Mouse (Mus musculus): ENCODE data around the gene Prcp. TPM values are rescaled to one million over a fixed set of nuclear protein-coding genes. Genes with fewer than 3 reads are reported as not detected.

Prcp gene
- 30.1 and 33.6 TPM in 2 replicates for polyA plus RNA-seq (2014; fragmentation: Nextera tagmentation; extraction: Ambion mirVana)

DNA sequence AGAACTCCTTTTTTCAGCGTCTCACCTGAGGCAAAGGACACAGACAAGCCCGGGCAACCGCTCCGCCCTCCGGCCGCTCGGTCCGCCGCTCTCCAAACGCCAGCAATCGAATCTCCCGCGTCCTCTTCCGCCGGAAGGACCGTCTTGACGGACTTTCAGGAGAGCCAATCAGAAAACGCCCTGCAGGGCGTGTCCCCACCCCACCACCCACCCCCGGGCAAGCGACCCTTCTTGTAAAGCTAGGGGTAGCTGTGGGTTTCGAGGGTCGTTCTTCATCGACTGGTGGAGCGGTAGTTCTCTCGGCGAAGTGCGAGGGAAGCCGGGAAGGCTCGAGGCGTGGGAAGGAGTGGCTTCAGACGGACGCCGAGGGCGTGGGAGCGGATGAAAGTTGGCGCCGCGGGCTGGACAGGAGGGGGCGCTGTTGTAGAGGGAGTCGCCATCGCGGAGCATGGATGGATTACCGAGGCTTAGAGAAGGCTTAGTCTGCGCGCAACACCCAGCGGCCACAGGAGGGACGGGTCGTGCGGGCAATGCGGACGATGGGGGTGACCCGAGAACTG, at the start of gene Prcp, which contains the start of gene Ddias:
TSS of gene Prcp (plus strand) at position 355 of the 560 bp plus-strand sequence.
TSS of gene Ddias (minus strand) at position 132 of the 560 bp plus-strand sequence.
- Histone ChIP-seq H3K4me2 (peak within 1 kb of the TSS; percentile 88), H3K9me3 (ENCODE audit: control insufficient read depth, low read length) (no peaks in the 10 kb centered on the region), H3K4me1 (replicated peaks; ENCODE audit: control insufficient read depth, insufficient read depth, low read length) (peaks cover 24% of the 10 kb centered on the region), H3K9ac (ENCODE audit: low read depth, low read length) (peak within 1 kb of the TSS; percentile 91), H3K27me3 (replicated peaks; ENCODE audit: control insufficient read depth, insufficient read depth, low read length) (no peaks in the 10 kb centered on the region), H3K27ac (ENCODE audit: low read depth, low read length) (peak within 1 kb of the TSS; percentile 97), H3K4me3 (ENCODE audit: low read depth, low read length) (peak within 1 kb of the TSS; percentile 63), H3K36me3 (ENCODE audit: control insufficient read depth, insufficient read depth, low read length) (peaks cover 3% of the 10 kb centered on the region; the same call in 1 of the 2 replicates)
- ATAC-seq (replicated peaks; ENCODE audit: low FRiP score) (peak; percentile 79), DNase-seq (ENCODE audit: low spot score) (peak; percentile 95)
- WGBS = under 1% methylated on average over 53 of the region's 53 CpGs

GRCm38 (mm10) chr7:92826248-92826647, 48.0 kb upstream of the Prcp start:
- WGBS = 89% methylated on average over 3 of the region's 3 CpGs
- Histone ChIP-seq H3K4me3 (ENCODE audit: low read depth, low read length) (no peak overlapping the region), H3K27ac (ENCODE audit: low read depth, low read length) (no peak overlapping the region), H3K4me2 (no peak overlapping the region), H3K4me1 (replicated peaks; ENCODE audit: control insufficient read depth, insufficient read depth, low read length) (no peaks in the 10 kb centered on the region), H3K9ac (ENCODE audit: low read depth, low read length) (no peak overlapping the region), H3K36me3 (ENCODE audit: control insufficient read depth, insufficient read depth, low read length) (no peaks in the 10 kb centered on the region), H3K27me3 (replicated peaks; ENCODE audit: control insufficient read depth, insufficient read depth, low read length) (no peaks in the 10 kb centered on the region), H3K9me3 (ENCODE audit: control insufficient read depth, low read length) (no peaks in the 10 kb centered on the region)
- ATAC-seq (replicated peaks; ENCODE audit: low FRiP score) (no peak), DNase-seq (ENCODE audit: low spot score) (no peak)

DNA sequence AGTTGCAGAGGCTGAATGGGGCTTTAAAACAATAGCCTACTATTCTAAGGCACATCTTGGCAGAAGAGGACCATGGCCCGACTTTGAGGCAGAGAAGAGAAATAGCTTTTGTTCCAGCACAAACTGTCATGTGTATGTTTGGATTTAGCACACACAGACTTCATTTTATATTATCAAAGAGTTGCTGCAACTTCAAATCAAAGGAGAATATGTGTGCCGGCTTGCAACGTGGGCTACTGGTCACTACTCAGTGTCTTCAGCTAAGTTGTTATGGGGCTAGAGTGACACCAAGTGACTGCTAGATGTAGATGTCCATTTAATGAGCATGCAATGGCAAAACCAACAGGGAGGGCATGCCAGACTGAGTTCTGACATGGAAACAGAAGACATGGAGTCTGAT, 46.3 kb upstream of the Prcp start:
- no peak overlapping the region for H3K4me3 ChIP-seq (ENCODE audit: low read depth, low read length)
- no peaks in the 10 kb centered on the region for H3K36me3 ChIP-seq (ENCODE audit: control insufficient read depth, insufficient read depth, low read length)
- 60% methylated on average over 3 of the region's 3 CpGs for WGBS
- no peak for DNase-seq (ENCODE audit: low spot score)
- no peaks in the 10 kb centered on the region for H3K27me3 ChIP-seq (replicated peaks; ENCODE audit: control insufficient read depth, insufficient read depth, low read length)
- no peak for ATAC-seq (replicated peaks; ENCODE audit: low FRiP score)
- no peaks in the 10 kb centered on the region for H3K4me1 ChIP-seq (replicated peaks; ENCODE audit: control insufficient read depth, insufficient read depth, low read length)
- H3K9me3 ChIP-seq (ENCODE audit: control insufficient read depth, low read length) = no peaks in the 10 kb centered on the region
- H3K9ac ChIP-seq (ENCODE audit: low read depth, low read length) = no peak overlapping the region
- H3K4me2 ChIP-seq = no peak overlapping the region
- no peak overlapping the region for H3K27ac ChIP-seq (ENCODE audit: low read depth, low read length)

GRCm38 (mm10) chr7:92832395-92832794, 41.9 kb upstream of the Prcp start:
- ATAC-seq (replicated peaks; ENCODE audit: low FRiP score) = no peak
- 73% methylated on average over 6 of the region's 6 CpGs for WGBS
- Histone ChIP-seq H3K4me1 (replicated peaks; ENCODE audit: control insufficient read depth, insufficient read depth, low read length) (no peaks in the 10 kb centered on the region), H3K9me3 (ENCODE audit: control insufficient read depth, low read length) (no peaks in the 10 kb centered on the region), H3K27ac (ENCODE audit: low read depth, low read length) (no peak overlapping the region), H3K4me2 (no peak overlapping the region), H3K4me3 (ENCODE audit: low read depth, low read length) (no peak overlapping the region), H3K27me3 (replicated peaks; ENCODE audit: control insufficient read depth, insufficient read depth, low read length) (no peaks in the 10 kb centered on the region), H3K9ac (ENCODE audit: low read depth, low read length) (no peak overlapping the region), H3K36me3 (ENCODE audit: control insufficient read depth, insufficient read depth, low read length) (no peaks in the 10 kb centered on the region)
- no peak for DNase-seq (ENCODE audit: low spot score)

DNA sequence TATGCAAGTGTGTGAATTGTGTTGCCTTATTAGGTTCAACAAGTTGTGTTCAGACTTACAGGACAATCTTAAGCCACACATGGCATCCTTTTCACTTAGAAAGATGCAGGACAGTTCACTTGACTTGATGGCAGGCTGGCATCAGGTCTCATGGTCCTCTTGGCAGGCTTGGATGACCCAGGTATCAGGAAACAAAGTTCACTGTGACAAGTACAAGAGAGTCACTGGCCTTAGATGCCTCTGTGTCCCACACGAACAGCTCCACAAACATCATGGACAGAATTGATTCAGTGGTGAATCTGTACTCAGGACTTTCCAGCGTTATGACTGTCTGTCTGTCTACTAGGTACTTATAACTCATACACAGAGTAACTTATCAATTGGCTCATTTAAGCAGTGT, 39.9 kb upstream of the Prcp start:
- no peak overlapping the region for H3K9ac ChIP-seq (ENCODE audit: low read depth, low read length)
- no peak overlapping the region for H3K4me2 ChIP-seq
- H3K36me3 ChIP-seq (ENCODE audit: control insufficient read depth, insufficient read depth, low read length) = no peaks in the 10 kb centered on the region
- no peaks in the 10 kb centered on the region for H3K27me3 ChIP-seq (replicated peaks; ENCODE audit: control insufficient read depth, insufficient read depth, low read length)
- H3K27ac ChIP-seq (ENCODE audit: low read depth, low read length) = no peak overlapping the region
- no peak for ATAC-seq (replicated peaks; ENCODE audit: low FRiP score)
- H3K4me3 ChIP-seq (ENCODE audit: low read depth, low read length) = no peak overlapping the region
- no peaks in the 10 kb centered on the region for H3K4me1 ChIP-seq (replicated peaks; ENCODE audit: control insufficient read depth, insufficient read depth, low read length)
- 85% methylated on average over 2 of the region's 2 CpGs for WGBS
- DNase-seq (ENCODE audit: low spot score) = no peak
- no peaks in the 10 kb centered on the region for H3K9me3 ChIP-seq (ENCODE audit: control insufficient read depth, low read length)

DNA sequence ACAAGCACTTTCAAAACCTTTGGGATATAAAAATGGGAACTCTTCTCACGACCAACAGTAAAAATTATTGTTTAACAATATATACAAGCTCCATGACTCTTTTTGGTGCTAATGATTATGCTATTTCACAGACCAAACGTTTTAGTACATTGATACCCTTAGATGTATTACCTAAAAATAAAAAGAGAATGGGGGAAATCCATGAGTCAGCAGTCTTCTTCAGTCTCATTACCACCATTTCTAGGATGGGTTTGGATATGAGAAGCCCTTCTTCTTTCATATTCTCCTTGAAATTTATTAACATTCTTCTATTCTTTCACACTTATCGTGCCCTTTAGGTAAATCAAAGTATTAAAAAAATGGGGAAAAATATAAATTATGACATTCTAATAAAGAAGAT, 37.8 kb upstream of the Prcp start:
- no peak overlapping the region for H3K9ac ChIP-seq (ENCODE audit: low read depth, low read length)
- DNase-seq (ENCODE audit: low spot score) (no peak), ATAC-seq (replicated peaks; ENCODE audit: low FRiP score) (no peak)
- H3K9me3 ChIP-seq (ENCODE audit: control insufficient read depth, low read length) = no peaks in the 10 kb centered on the region
- no peak overlapping the region for H3K4me3 ChIP-seq (ENCODE audit: low read depth, low read length)
- H3K4me2 ChIP-seq = no peak overlapping the region
- no peaks in the 10 kb centered on the region for H3K4me1 ChIP-seq (replicated peaks; ENCODE audit: control insufficient read depth, insufficient read depth, low read length)
- no peak overlapping the region for H3K27ac ChIP-seq (ENCODE audit: low read depth, low read length)
- 77% methylated on average over 3 of the region's 3 CpGs for WGBS
- no peaks in the 10 kb centered on the region for H3K27me3 ChIP-seq (replicated peaks; ENCODE audit: control insufficient read depth, insufficient read depth, low read length)
- H3K36me3 ChIP-seq (ENCODE audit: control insufficient read depth, insufficient read depth, low read length) = no peaks in the 10 kb centered on the region

DNA sequence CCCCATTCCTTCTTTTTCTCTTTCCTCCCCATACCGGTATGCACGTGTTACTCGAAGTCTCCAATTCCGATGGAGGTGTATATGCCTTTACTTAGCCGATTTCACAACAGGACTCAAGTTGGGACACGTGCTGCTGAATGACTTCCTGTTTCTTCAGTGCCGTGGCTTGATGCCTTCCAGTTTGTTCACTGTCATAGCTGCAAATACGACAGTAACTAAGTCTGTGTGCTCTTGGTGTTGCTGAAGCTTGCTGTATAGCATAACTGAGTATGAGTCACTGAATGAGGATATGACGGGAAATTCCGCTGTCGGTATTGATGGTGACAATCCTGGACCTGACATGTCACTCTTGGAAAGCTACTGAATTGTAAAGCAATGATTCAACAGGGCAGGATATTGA, 37.0 kb upstream of the Prcp start:
- H3K9me3 ChIP-seq (ENCODE audit: control insufficient read depth, low read length) = no peaks in the 10 kb centered on the region
- no peak for DNase-seq (ENCODE audit: low spot score)
- H3K4me3 ChIP-seq (ENCODE audit: low read depth, low read length) = no peak overlapping the region
- 71% methylated on average over 11 of the region's 11 CpGs for WGBS
- no peak overlapping the region for H3K9ac ChIP-seq (ENCODE audit: low read depth, low read length)
- no peak for ATAC-seq (replicated peaks; ENCODE audit: low FRiP score)
- no peaks in the 10 kb centered on the region for H3K36me3 ChIP-seq (ENCODE audit: control insufficient read depth, insufficient read depth, low read length)
- H3K27me3 ChIP-seq (replicated peaks; ENCODE audit: control insufficient read depth, insufficient read depth, low read length) = no peaks in the 10 kb centered on the region
- H3K27ac ChIP-seq (ENCODE audit: low read depth, low read length) = no peak overlapping the region
- H3K4me1 ChIP-seq (replicated peaks; ENCODE audit: control insufficient read depth, insufficient read depth, low read length) = no peaks in the 10 kb centered on the region
- no peak overlapping the region for H3K4me2 ChIP-seq

GRCm38 (mm10) chr7:92837907-92838306, 36.4 kb upstream of the Prcp start:
- no peak for DNase-seq (ENCODE audit: low spot score)
- H3K4me2 ChIP-seq = no peak overlapping the region
- no peak for ATAC-seq (replicated peaks; ENCODE audit: low FRiP score)
- H3K27ac ChIP-seq (ENCODE audit: low read depth, low read length) = no peak overlapping the region
- no peaks in the 10 kb centered on the region for H3K4me1 ChIP-seq (replicated peaks; ENCODE audit: control insufficient read depth, insufficient read depth, low read length)
- no peak overlapping the region for H3K4me3 ChIP-seq (ENCODE audit: low read depth, low read length)
- H3K9ac ChIP-seq (ENCODE audit: low read depth, low read length) = no peak overlapping the region
- no peaks in the 10 kb centered on the region for H3K27me3 ChIP-seq (replicated peaks; ENCODE audit: control insufficient read depth, insufficient read depth, low read length)
- H3K9me3 ChIP-seq (ENCODE audit: control insufficient read depth, low read length) = no peaks in the 10 kb centered on the region
- H3K36me3 ChIP-seq (ENCODE audit: control insufficient read depth, insufficient read depth, low read length) = no peaks in the 10 kb centered on the region
- 73% methylated on average over 3 of the region's 3 CpGs for WGBS

GRCm38 (mm10) chr7:92842254-92842653, 32.0 kb upstream of the Prcp start:
- Histone ChIP-seq H3K9me3 (ENCODE audit: control insufficient read depth, low read length) (no peaks in the 10 kb centered on the region), H3K4me1 (replicated peaks; ENCODE audit: control insufficient read depth, insufficient read depth, low read length) (no peaks in the 10 kb centered on the region), H3K4me3 (ENCODE audit: low read depth, low read length) (no peak overlapping the region), H3K9ac (ENCODE audit: low read depth, low read length) (no peak overlapping the region), H3K36me3 (ENCODE audit: control insufficient read depth, insufficient read depth, low read length) (no peaks in the 10 kb centered on the region), H3K27ac (ENCODE audit: low read depth, low read length) (no peak overlapping the region), H3K4me2 (no peak overlapping the region), H3K27me3 (replicated peaks; ENCODE audit: control insufficient read depth, insufficient read depth, low read length) (no peaks in the 10 kb centered on the region)
- 68% methylated on average over 2 of the region's 2 CpGs for WGBS
- ATAC-seq (replicated peaks; ENCODE audit: low FRiP score) (no peak), DNase-seq (ENCODE audit: low spot score) (no peak)
